ENCODE assay signal across 16 mouse cellular contexts in the genomic region with DNA sequence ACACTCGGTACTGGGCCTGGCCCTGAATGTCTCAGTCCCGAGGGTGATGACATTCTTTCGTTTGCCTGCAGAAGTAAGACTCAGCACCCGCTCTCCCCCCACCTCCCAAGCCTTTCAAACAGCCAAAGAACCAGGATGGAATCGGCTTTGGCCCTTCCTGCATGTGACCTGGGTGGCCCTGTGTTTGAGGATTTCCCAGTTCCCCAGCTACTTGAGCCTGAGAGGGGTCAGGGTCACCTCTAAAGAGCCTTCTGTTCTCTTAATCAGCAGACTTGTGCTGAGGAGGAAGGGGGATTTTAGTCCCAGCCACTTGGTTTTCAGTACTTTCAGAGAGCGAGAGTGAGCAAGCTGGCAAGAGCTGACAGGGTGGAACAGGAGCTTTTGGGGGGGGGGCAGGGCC. TPM values are rescaled to one million over a fixed set of nuclear protein-coding genes. Genes with fewer than 3 reads are reported as not detected.
DNase-seq lines count a peak whose midpoint lies in the region; ATAC-seq lines count a peak whose summit lies in the region.
"Had no signal": no experiment of that assay in that cellular context is flagged by ENCODE, and none has a peak within 500 bp of the region (broad histone marks: within the 10 kb centered on the region; RNA-seq: fewer than 3 reads in every experiment).

No protein-coding gene starts in this region.

- H3K27ac ChIP-seq in hindbrain, embryonic 10.5 days: 0 out of 2 replicates have a peak overlapping the region, but pooled peaks have one; percentile 35
- no peak overlapping the region for H3K27ac ChIP-seq in hindbrain, embryonic 13.5 days
- H3K27ac ChIP-seq: embryonic facial prominence, embryonic 12.5 days; forebrain, embryonic 13.5 days; heart, embryonic 15.5 days had no signal

- peak; percentile 34 for DNase-seq in hindbrain, embryonic 10.5 days (ENCODE audit: low spot score)
- DNase-seq in embryo, embryonic 10 days (ENCODE audit: low spot score): peak; percentile 69
- peak; percentile 44 for DNase-seq in embryo, embryonic 11 days
- no peak for DNase-seq in layer of hippocampus, postnatal 14 days (ENCODE audit: low spot score in 2 of 2)
- no peak for DNase-seq in spleen, postnatal 14 days (ENCODE audit: low spot score in 2 of 2)

- no peak overlapping the region for H3K9ac ChIP-seq in hindbrain, embryonic 13.5 days
- H3K9ac ChIP-seq: embryonic facial prominence, embryonic 12.5 days; forebrain, embryonic 13.5 days; heart, embryonic 15.5 days had no signal

- peaks cover 65% of the 10 kb centered on the region for H3K27me3 ChIP-seq in hindbrain, embryonic 10.5 days (ENCODE audit: insufficient read depth, poor library complexity, severe bottlenecking)
- peaks cover 47% of the 10 kb centered on the region for H3K27me3 ChIP-seq in hindbrain, embryonic 13.5 days

- H3K4me2 ChIP-seq in hindbrain, embryonic 13.5 days: no peak overlapping the region
- H3K4me2 ChIP-seq: embryonic facial prominence, embryonic 12.5 days; forebrain, embryonic 13.5 days; heart, embryonic 11.5 days; heart, embryonic 15.5 days had no signal

- H3K9me3 ChIP-seq in hindbrain, embryonic 10.5 days: no peaks in the 10 kb centered on the region
- no peaks in the 10 kb centered on the region for H3K9me3 ChIP-seq in hindbrain, embryonic 13.5 days
- H3K9me3 ChIP-seq: embryonic facial prominence, embryonic 12.5 days; forebrain, embryonic 13.5 days; G1E; heart, embryonic 15.5 days had no signal

- no peak overlapping the region for H3K4me3 ChIP-seq in hindbrain, embryonic 10.5 days
- H3K4me3 ChIP-seq in hindbrain, embryonic 13.5 days: no peak overlapping the region
- H3K4me3 ChIP-seq: embryonic facial prominence, embryonic 12.5 days; forebrain, embryonic 13.5 days; heart, adult 2 months; heart, embryonic 15.5 days had no signal

- H3K36me3 ChIP-seq in hindbrain, embryonic 10.5 days: no peaks in the 10 kb centered on the region
- no peaks in the 10 kb centered on the region for H3K36me3 ChIP-seq in hindbrain, embryonic 13.5 days
- H3K36me3 ChIP-seq: embryonic facial prominence, embryonic 12.5 days; G1E; heart, embryonic 15.5 days had no signal

- H3K4me1 ChIP-seq in hindbrain, embryonic 10.5 days (replicated peaks): peaks cover 68% of the 10 kb centered on the region
- peaks cover 28% of the 10 kb centered on the region for H3K4me1 ChIP-seq in hindbrain, embryonic 13.5 days (replicated peaks)

- 51% methylated on average over 6 of the region's 6 CpGs for WGBS in hindbrain, embryonic 10.5 days
- 59% methylated on average over 6 of the region's 6 CpGs for WGBS in hindbrain, embryonic 13.5 days

- ATAC-seq in hindbrain, embryonic 13.5 days (ENCODE audit: low FRiP score): no peak
- ATAC-seq: forebrain, embryonic 13.5 days; hindbrain, embryonic 16.5 days; inflammation-experienced regulatory T-cells, adult 6 months; intestine, postnatal 0 days had no signal

RNA-seq across cellular contexts. Expression of gene Kcnq4, which starts 19.0 kb away (rescaled TPM):
- 3.9 and 4.6 TPM in 2 replicates for polyA plus RNA-seq in hindbrain, embryonic 10.5 days (2016; fragmentation: Nextera tagmentation; extraction: Ambion mirVana)
- 4.8 and 5.8 TPM in 2 replicates for polyA plus RNA-seq in hindbrain, embryonic 13.5 days (2015; fragmentation: Nextera tagmentation; extraction: Ambion mirVana)
- total RNA-seq in layer of hippocampus, postnatal 14 days (2021): 1 to 10 TPM; 7.4 TPM
- total RNA-seq: common myeloid progenitor, adult 5-6 weeks had no signal
- polyA plus RNA-seq: G1E; inflammation-experienced regulatory T-cells, adult 6 months had no signal

Comparison
In these comparisons a context has a peak if more than half of its experiments do, and no peak if none do; other contexts are left out.
1. DNase-seq: peak in hindbrain, embryonic 10.5 days (single experiment), embryo, embryonic 10 days (single experiment) and embryo, embryonic 11 days (single experiment); none in layer of hippocampus, postnatal 14 days (0 of 2) and spleen, postnatal 14 days (0 of 2).